Mouse (Mus musculus) heart, embryonic 15.5 days (tissue): Measurements from ENCODE around the gene Gm26965. TPM values are rescaled to one million over a fixed set of nuclear protein-coding genes. Genes with fewer than 3 reads are reported as not detected.

Source experiments
- ATAC-seq: fragments of 200-750 bp; cut with Nextera tagmentation; replicated peaks from 2 replicates; pipeline ENCODE4 v1.8.0; 2017; ENCODE audit warnings: low read depth, moderate TSS enrichment; ENCODE audit not compliant: insufficient number of reproducible peaks, insufficient read depth, low FRiP score
- H3K27ac ChIP-seq: fragments of 300-500 bp; sonication (generic); 2 replicates; pipeline ENCODE4 v1.5.1; 2015; ENCODE audit warnings: mild to moderate bottlenecking, inconsistent platforms
- H3K27me3 ChIP-seq: fragments of 300-500 bp; sonication (generic); 2 replicates; pipeline ENCODE4 v1.6.1; 2015; ENCODE audit warnings: inconsistent platforms
- H3K36me3 ChIP-seq: fragments of 300-500 bp; sonication (generic); 2 replicates; pipeline ENCODE4 v1.6.1; 2015; ENCODE audit warnings: mild to moderate bottlenecking, inconsistent platforms
- H3K4me1 ChIP-seq: fragments of 300-500 bp; sonication (generic); replicated peaks from 2 replicates; pipeline ENCODE4 v1.6.1; 2015; ENCODE audit warnings: inconsistent platforms
- H3K4me2 ChIP-seq: fragments of 300-500 bp; sonication (generic); 2 replicates; pipeline ENCODE4 v1.6.1; 2015; ENCODE audit warnings: inconsistent platforms, mild to moderate bottlenecking, moderate library complexity
- H3K4me3 ChIP-seq: fragments of 300-500 bp; sonication (generic); 2 replicates; pipeline ENCODE4 v1.5.1; 2015; ENCODE audit warnings: mild to moderate bottlenecking, inconsistent platforms
- H3K9ac ChIP-seq: fragments of 300-500 bp; sonication (generic); 2 replicates; pipeline ENCODE4 v1.6.1; 2015; ENCODE audit warnings: mild to moderate bottlenecking, inconsistent platforms
- H3K9me3 ChIP-seq: fragments of 300-500 bp; sonication (generic); replicated peaks from 2 replicates; pipeline ENCODE4 v1.6.1; 2016; ENCODE audit warnings: inconsistent platforms
- WGBS: fragments of 180-500 bp; shearing (Covaris S2); methylation state at CpG from one replicate; pipeline ENCODE4 v1.1.7; 2015; ENCODE audit warnings: mixed read lengths; 5-methylcytosine and 5-hydroxymethylcytosine counted together
- polyA plus RNA-seq: library from polyadenylated mRNA; unstranded; fragments of >200 nt; fragmentation: Nextera tagmentation; extraction: Ambion mirVana; gene quantifications from 2 replicates; pipeline ENCODE4 v1.2.1, GENCODE M21; 2015

Gm26965 gene
- not detected in 2 replicates for polyA plus RNA-seq

- peaks cover 15% of the 10 kb centered on the region for H3K4me1 ChIP-seq
- peak within 1 kb of the TSS; percentile 84 for H3K4me2 ChIP-seq
- ATAC-seq, result peak; percentile 97
- no peaks in the 10 kb centered on the region; the same call in 1 of the 2 replicates for H3K36me3 ChIP-seq
- peak within 1 kb of the TSS; percentile 87 for H3K4me3 ChIP-seq
- H3K27ac ChIP-seq, result peak within 1 kb of the TSS; percentile 73
- H3K9me3 ChIP-seq, result no peaks in the 10 kb centered on the region
- peak within 1 kb of the TSS; percentile 76 for H3K9ac ChIP-seq
- WGBS, result under 1% methylated on average over 27 of the region's 27 CpGs
- H3K27me3 ChIP-seq, result no peaks in the 10 kb centered on the region
Measured at GRCm38 (mm10) chr13:67525753-67526410, at the start of gene Gm26965, which contains the start of gene Zfp87. TSS of gene Gm26965 (minus strand) at chr13:67526151. TSS of gene Zfp87 (minus strand) at chr13:67526177.

GRCm38 (mm10) chr13:67572591-67573189 is 46.7 kb upstream of the Gm26965 start:
- no peak for ATAC-seq
- WGBS, result 57% methylated on average over 5 of the region's 5 CpGs
- no peaks in the 10 kb centered on the region for H3K4me1 ChIP-seq
- H3K36me3 ChIP-seq, result no peaks in the 10 kb centered on the region
- no peak overlapping the region for H3K4me3 ChIP-seq
- H3K27ac ChIP-seq, result no peak overlapping the region
- H3K9me3 ChIP-seq, result no peaks in the 10 kb centered on the region
- H3K9ac ChIP-seq, result no peak overlapping the region
- H3K27me3 ChIP-seq, result no peaks in the 10 kb centered on the region
- no peak overlapping the region for H3K4me2 ChIP-seq

GRCm38 (mm10) chr13:67553730-67554129 is 27.8 kb upstream of the Gm26965 start, which contains the start of gene Zfp748:
TSS of gene Zfp748 (minus strand) at chr13:67553830.
- peak within 1 kb of the TSS; percentile 93 for H3K9ac ChIP-seq
- peak within 1 kb of the TSS; percentile 96 for H3K4me3 ChIP-seq
- no peaks in the 10 kb centered on the region for H3K9me3 ChIP-seq
- no peak for ATAC-seq
- peak within 1 kb of the TSS; percentile 92 for H3K27ac ChIP-seq
- no peaks in the 10 kb centered on the region for H3K36me3 ChIP-seq
- 79% methylated on average over 4 of the region's 4 CpGs for WGBS
- H3K27me3 ChIP-seq, result no peaks in the 10 kb centered on the region
- peak within 1 kb of the TSS; percentile 70 for H3K4me2 ChIP-seq
- peaks cover 10% of the 10 kb centered on the region for H3K4me1 ChIP-seq

- Histone ChIP-seq H3K9me3 (no peaks in the 10 kb centered on the region), H3K27ac (peak overlapping the region; percentile 92), H3K4me3 (peak overlapping the region; percentile 96), H3K4me1 (peaks cover 10% of the 10 kb centered on the region), H3K9ac (peak overlapping the region; percentile 93), H3K27me3 (no peaks in the 10 kb centered on the region), H3K4me2 (peak overlapping the region; percentile 70), H3K36me3 (no peaks in the 10 kb centered on the region)
- ATAC-seq, result peak; percentile 95
- under 1% methylated on average over 44 of the region's 44 CpGs for WGBS
Measured at GRCm38 (mm10) chr13:67552505-67553346, 26.8 kb upstream of the Gm26965 start.

GRCm38 (mm10) chr13:67545941-67546340 is 20.0 kb upstream of the Gm26965 start:
- no peak for ATAC-seq
- Histone ChIP-seq H3K4me3 (no peak overlapping the region), H3K27me3 (no peaks in the 10 kb centered on the region), H3K9me3 (no peaks in the 10 kb centered on the region), H3K4me1 (no peaks in the 10 kb centered on the region), H3K27ac (no peak overlapping the region), H3K4me2 (no peak overlapping the region), H3K9ac (no peak overlapping the region), H3K36me3 (peaks cover 43% of the 10 kb centered on the region)
- 82% methylated on average over 1 of the region's 1 CpGs for WGBS

GRCm38 (mm10) chr13:67527049-67527730 is 1.2 kb upstream of the Gm26965 start:
- Histone ChIP-seq H3K36me3 (no peaks in the 10 kb centered on the region), H3K4me3 (no peak overlapping the region), H3K4me1 (peaks cover 15% of the 10 kb centered on the region), H3K27ac (no peak overlapping the region), H3K4me2 (no peak overlapping the region), H3K9me3 (no peaks in the 10 kb centered on the region), H3K9ac (no peak overlapping the region), H3K27me3 (no peaks in the 10 kb centered on the region)
- WGBS, result 70% methylated on average over 3 of the region's 3 CpGs
- no peak for ATAC-seq

- no peaks in the 10 kb centered on the region for H3K9me3 ChIP-seq
- no peak for ATAC-seq
- peak overlapping the region; percentile 75; the same call in 1 of the 2 replicates for H3K4me3 ChIP-seq
- peaks cover 2% of the 10 kb centered on the region; the same call in 1 of the 2 replicates for H3K36me3 ChIP-seq
- no peak overlapping the region for H3K9ac ChIP-seq
- WGBS, result 75% methylated on average over 1 of the region's 1 CpGs
- peaks cover 8% of the 10 kb centered on the region for H3K4me1 ChIP-seq
- no peaks in the 10 kb centered on the region for H3K27me3 ChIP-seq
- H3K4me2 ChIP-seq, result peak overlapping the region; percentile 71; the same call in 1 of the 2 replicates
- no peak overlapping the region for H3K27ac ChIP-seq
Measured at GRCm38 (mm10) chr13:67500908-67501307, 25.0 kb downstream of the Gm26965 start.

GRCm38 (mm10) chr13:67500084-67500719 is 25.7 kb downstream of the Gm26965 start, which contains the start of gene Zfp58:
TSS of gene Zfp58 (minus strand) at chr13:67500555.
- Histone ChIP-seq H3K27me3 (no peaks in the 10 kb centered on the region), H3K36me3 (peaks cover 7% of the 10 kb centered on the region), H3K9ac (peak within 1 kb of the TSS; percentile 63), H3K9me3 (no peaks in the 10 kb centered on the region), H3K27ac (peak within 1 kb of the TSS; percentile 35), H3K4me2 (peak within 1 kb of the TSS; percentile 71), H3K4me1 (peaks cover 8% of the 10 kb centered on the region), H3K4me3 (peak within 1 kb of the TSS; percentile 75)
- WGBS, result under 1% methylated on average over 22 of the region's 22 CpGs
- ATAC-seq, result peak; percentile 91

GRCm38 (mm10) chr13:67495631-67496030 is 30.3 kb downstream of the Gm26965 start:
- Histone ChIP-seq H3K4me2 (no peak overlapping the region), H3K27ac (no peak overlapping the region), H3K36me3 (peaks cover 51% of the 10 kb centered on the region), H3K9me3 (peaks cover 9% of the 10 kb centered on the region), H3K4me1 (peaks cover 8% of the 10 kb centered on the region), H3K4me3 (no peak overlapping the region), H3K9ac (no peak overlapping the region), H3K27me3 (no peaks in the 10 kb centered on the region)
- ATAC-seq, result no peak
- WGBS, result 89% methylated on average over 1 of the region's 1 CpGs

- Histone ChIP-seq H3K9me3 (no peaks in the 10 kb centered on the region), H3K9ac (peak overlapping the region; percentile 65), H3K36me3 (peaks cover 6% of the 10 kb centered on the region; the same call in 1 of the 2 replicates), H3K4me3 (peak overlapping the region; percentile 75), H3K27ac (peak overlapping the region; percentile 71; the same call in 1 of the 2 replicates), H3K4me2 (peak overlapping the region; percentile 67), H3K27me3 (no peaks in the 10 kb centered on the region), H3K4me1 (peaks cover 8% of the 10 kb centered on the region; the same call in 1 of the 2 replicates)
- WGBS, result 22% methylated on average over 8 of the region's 8 CpGs
- ATAC-seq, result peak; percentile 24; the same call in 1 of the 2 replicates
Measured at GRCm38 (mm10) chr13:67484424-67484811, 41.5 kb downstream of the Gm26965 start.
